In genomic region chr7:126832036-126832598, GRCm38 (mm10) we compare ENCODE assay signal across 9 mouse cellular contexts. TPM values are rescaled to one million over a fixed set of nuclear protein-coding genes. Genes with fewer than 3 reads are reported as not detected.
DNase-seq lines count a peak whose midpoint lies in the region; ATAC-seq and TF ChIP-seq lines count a peak whose summit lies in the region.
"Had no signal": no experiment of that assay in that cellular context is flagged by ENCODE, and none has a peak within 500 bp of the region (broad histone marks: within the 10 kb centered on the region; RNA-seq: fewer than 3 reads in every experiment).

No protein-coding gene starts in this region.

- intact Hi-C loops in heart, postnatal 36 days (cut with DNase I): loop anchor here (1.0 to 2.0 kb wide), 2 partner anchors 55 to 278 kb away; no protein-coding TSS in a partner anchor

- no peaks in the 10 kb centered on the region; a peak in 1 of 4 replicates for H3K27me3 ChIP-seq in MEL (ENCODE audit: control insufficient read depth in 1 of 2, insufficient read depth in 2 of 2, low read length in 2 of 2)
- no peaks in the 10 kb centered on the region for H3K27me3 ChIP-seq in forebrain, embryonic 14.5 days (replicated peaks; ENCODE audit: control insufficient read depth, insufficient read depth, low read length)
- H3K27me3 ChIP-seq in liver, postnatal 0 days (ENCODE audit: insufficient read depth, low read length): peaks cover 8% of the 10 kb centered on the region; the same call in 1 of the 2 replicates
- no peaks in the 10 kb centered on the region for H3K27me3 ChIP-seq in neural tube, embryonic 14.5 days (ENCODE audit: control insufficient read depth, insufficient read depth, low read length)

- no peak for TF ChIP-seq EP300 in MEL (IDR thresholded peaks at IDR 0.05; ENCODE audit: low read depth in 1 of 2, low read length in 2 of 2)
- no peak for TF ChIP-seq EP300 in liver, postnatal 0 days (IDR thresholded peaks at IDR 0.05; ENCODE audit: low read depth)

- no peaks in the 10 kb centered on the region for H3K79me2 ChIP-seq in MEL (ENCODE audit: control insufficient read depth, insufficient read depth, low read length, poor library complexity)

- H3K4me1 ChIP-seq in MEL (ENCODE audit: control insufficient read depth in 1 of 2, insufficient read depth in 2 of 2, low read length in 2 of 2): 0 out of 4 replicates have a peak, but pooled peaks cover 0 to 4% of the 10 kb centered on the region in 2 experiments
- H3K4me1 ChIP-seq in forebrain, embryonic 14.5 days (ENCODE audit: control insufficient read depth, insufficient read depth, low read length): no peaks in the 10 kb centered on the region
- H3K4me1 ChIP-seq in liver, postnatal 0 days (ENCODE audit: insufficient read depth): peaks cover 11% of the 10 kb centered on the region; the same call in 1 of the 2 replicates
- H3K4me1 ChIP-seq in neural tube, embryonic 14.5 days (ENCODE audit: control insufficient read depth, insufficient read depth, low read length): no peaks in the 10 kb centered on the region

- TF ChIP-seq POLR2A in MEL (IDR thresholded peaks at IDR 0.05; ENCODE audit: control insufficient read depth in 1 of 2, insufficient read depth in 1 of 2, low read depth in 1 of 2, low read length in 2 of 2, poor library complexity in 1 of 2): peak in 1 of 2 experiments; percentile 68; a peak in 2 of 4 replicates

- no peaks in the 10 kb centered on the region for H3K9me3 ChIP-seq in MEL (replicated peaks; ENCODE audit: insufficient read depth, low read length)
- H3K9me3 ChIP-seq in forebrain, embryonic 14.5 days (replicated peaks; ENCODE audit: control insufficient read depth, low read length): no peaks in the 10 kb centered on the region
- H3K9me3 ChIP-seq in liver, postnatal 0 days (ENCODE audit: low read length): no peaks in the 10 kb centered on the region
- no peaks in the 10 kb centered on the region for H3K9me3 ChIP-seq in neural tube, embryonic 14.5 days (ENCODE audit: control insufficient read depth, low read length)

- DNase-seq in MEL (ENCODE audit: low read depth, low spot score): peak; percentile 97
- DNase-seq in cerebellum, adult 11-12 months: peak; percentile 84
- DNase-seq in forebrain, embryonic 14.5 days (ENCODE audit: low spot score): peak; percentile 88
- DNase-seq in heart, postnatal 36 days: peak; percentile 69 to 75
- peak; percentile 83 for DNase-seq in layer of hippocampus, adult 11-12 months (ENCODE audit: low spot score)
- peak; percentile 87 for DNase-seq in liver, postnatal 0 days
- peak; percentile 63 for DNase-seq in testis, postnatal 14 days (ENCODE audit: low spot score)

- H3K9ac ChIP-seq in MEL (ENCODE audit: control insufficient read depth, low read depth, low read length, poor library complexity, severe bottlenecking): peak overlapping the region; percentile 76
- H3K9ac ChIP-seq in forebrain, embryonic 14.5 days (ENCODE audit: low read length): no peak overlapping the region
- peak overlapping the region; percentile 51; the same call in 1 of the 2 replicates for H3K9ac ChIP-seq in liver, postnatal 0 days (replicated peaks)
- H3K9ac ChIP-seq in neural tube, embryonic 14.5 days (replicated peaks; ENCODE audit: low read depth, low read length): no peak overlapping the region

- under 1% methylated on average over 21 of the region's 21 CpGs for WGBS in forebrain, embryonic 14.5 days
- WGBS in liver, postnatal 0 days (ENCODE audit: insufficient replicate concordance): under 1% methylated on average over 21 of the region's 21 CpGs
- WGBS in neural tube, embryonic 14.5 days: 1% methylated on average over 21 of the region's 21 CpGs

- TF ChIP-seq RAD21 in MEL (IDR thresholded peaks at IDR 0.05; ENCODE audit: low read depth, low read length): peak; percentile 85

- no peaks in the 10 kb centered on the region for H3K36me3 ChIP-seq in MEL (ENCODE audit: control insufficient read depth in 1 of 2, insufficient read depth in 2 of 2, low read length in 2 of 2)
- 0 out of 2 replicates have a peak, but pooled peaks cover 5% of the 10 kb centered on the region for H3K36me3 ChIP-seq in forebrain, embryonic 14.5 days (ENCODE audit: control insufficient read depth, insufficient read depth, low read length)
- H3K36me3 ChIP-seq in liver, postnatal 0 days (replicated peaks; ENCODE audit: insufficient read depth, low read length): no peaks in the 10 kb centered on the region
- no peaks in the 10 kb centered on the region for H3K36me3 ChIP-seq in neural tube, embryonic 14.5 days (ENCODE audit: control insufficient read depth, insufficient read depth, low read length)

- H3K4me2 ChIP-seq in forebrain, embryonic 14.5 days (ENCODE audit: low read length): peak overlapping the region; percentile 57
- H3K4me2 ChIP-seq in liver, postnatal 0 days (ENCODE audit: low read depth, low read length): peak overlapping the region; percentile 65
- H3K4me2 ChIP-seq in neural tube, embryonic 14.5 days (ENCODE audit: low read depth, low read length): peak overlapping the region; percentile 41

- peak overlapping the region; percentile 62 for H3K27ac ChIP-seq in MEL (ENCODE audit: control insufficient read depth, low read depth, low read length)
- H3K27ac ChIP-seq in forebrain, embryonic 14.5 days (ENCODE audit: low read depth, low read length): 0 out of 2 replicates have a peak overlapping the region, but pooled peaks have one; percentile 5
- H3K27ac ChIP-seq in liver, postnatal 0 days (ENCODE audit: low read depth): no peak overlapping the region
- H3K27ac ChIP-seq in neural tube, embryonic 14.5 days (ENCODE audit: low read depth, low read length): no peak overlapping the region

- peak; percentile 91 for ATAC-seq in forebrain, embryonic 14.5 days
- peak; percentile 91 for ATAC-seq in liver, postnatal 0 days
- peak; percentile 86 for ATAC-seq in neural tube, embryonic 14.5 days (ENCODE audit: low read depth)

- peak overlapping the region; percentile 66 to 88 for H3K4me3 ChIP-seq in MEL (ENCODE audit: control insufficient read depth in 1 of 2, insufficient read depth in 1 of 2, low read depth in 2 of 2, low read length in 2 of 2)
- peak overlapping the region; percentile 23 for H3K4me3 ChIP-seq in forebrain, embryonic 14.5 days (ENCODE audit: low read depth, low read length)
- H3K4me3 ChIP-seq in liver, postnatal 0 days (ENCODE audit: low read depth, low read length): peak overlapping the region; percentile 30; the same call in 1 of the 2 replicates
- peak overlapping the region; percentile 0; the same call in 1 of the 2 replicates for H3K4me3 ChIP-seq in neural tube, embryonic 14.5 days (ENCODE audit: low read depth, low read length)
- H3K4me3 ChIP-seq: myocyte had no signal

- peak; percentile 63 to 94 (median 93) for TF ChIP-seq CTCF in MEL (IDR thresholded peaks at IDR 0.05 in 2 of 3, conservative IDR thresholded peaks at IDR 0.05 in 1 of 3; ENCODE audit: control insufficient read depth in 1 of 3, insufficient read depth in 1 of 3, low read depth in 2 of 3, low read length in 3 of 3, poor library complexity in 1 of 3, severe bottlenecking in 1 of 3)
- peak; percentile 92 for TF ChIP-seq CTCF in liver, postnatal 0 days (IDR thresholded peaks at IDR 0.05; ENCODE audit: low read depth)

TF ChIP-seq in MEL, 35 proteins besides CTCF, POLR2A, EP300 and RAD21 (continues in another document):
- no peak for TF ChIP-seq POLR2AphosphoS2 (IDR thresholded peaks at IDR 0.05; ENCODE audit: low read length)

RNA-seq across cellular contexts. Expression of gene 4930451I11Rik, which starts 0.7 kb away (rescaled TPM):
- not detected in 2 replicates for total RNA-seq in MEL (2012; rRNA removed)
- polyA plus RNA-seq in MEL (2012; ENCODE audit: insufficient read depth in 1 of 2, insufficient read length in 2 of 2, low read depth in 1 of 2, low replicate concordance in 2 of 2, missing spikeins in 1 of 2): not detected
- polyA plus RNA-seq in forebrain, embryonic 14.5 days (2014; fragmentation: Nextera tagmentation; extraction: Ambion mirVana): not detected in 2 replicates
- total RNA-seq in heart, postnatal 36 days (2021): not detected
- not detected in 2 replicates for polyA plus RNA-seq in liver, postnatal 0 days (2015; fragmentation: Nextera tagmentation; extraction: Ambion mirVana)
- not detected in 2 replicates for polyA plus RNA-seq in neural tube, embryonic 14.5 days (2014; fragmentation: Nextera tagmentation; extraction: Ambion mirVana)
- polyA plus RNA-seq: myocyte had no signal

RNA-seq across cellular contexts. Expression of gene Doc2a, which starts 15.1 kb away (rescaled TPM):
- total RNA-seq in MEL (2012; rRNA removed): 1.6 and 2.3 TPM in 2 replicates
- not detected for polyA plus RNA-seq in MEL (2012; ENCODE audit: insufficient read depth in 1 of 2, insufficient read length in 2 of 2, low read depth in 1 of 2, low replicate concordance in 2 of 2, missing spikeins in 1 of 2)
- polyA plus RNA-seq in forebrain, embryonic 14.5 days (2014; fragmentation: Nextera tagmentation; extraction: Ambion mirVana): 4.9 and 6.7 TPM in 2 replicates
- total RNA-seq in heart, postnatal 36 days (2021): not detected
- not detected in 2 replicates for polyA plus RNA-seq in liver, postnatal 0 days (2015; fragmentation: Nextera tagmentation; extraction: Ambion mirVana)
- polyA plus RNA-seq in neural tube, embryonic 14.5 days (2014; fragmentation: Nextera tagmentation; extraction: Ambion mirVana): 18.4 and 20.2 TPM in 2 replicates
- polyA plus RNA-seq: myocyte had no signal

RNA-seq across cellular contexts. Expression of gene Hirip3, which starts 29.7 kb away (rescaled TPM):
- total RNA-seq in MEL (2012; rRNA removed): 44.0 and 55.6 TPM in 2 replicates
- polyA plus RNA-seq in MEL (2012; ENCODE audit: insufficient read depth in 1 of 2, insufficient read length in 2 of 2, low read depth in 1 of 2, low replicate concordance in 2 of 2, missing spikeins in 1 of 2): 100 to 1,000 TPM in 1 of 2 experiments, not detected in 1; 137 TPM
- 12.0 and 13.7 TPM in 2 replicates for polyA plus RNA-seq in forebrain, embryonic 14.5 days (2014; fragmentation: Nextera tagmentation; extraction: Ambion mirVana)
- 1 to 10 TPM; 6.1 to 6.6 TPM for total RNA-seq in heart, postnatal 36 days (2021)
- polyA plus RNA-seq in liver, postnatal 0 days (2015; fragmentation: Nextera tagmentation; extraction: Ambion mirVana): 6.5 and 7.2 TPM in 2 replicates
- 11.0 and 15.2 TPM in 2 replicates for polyA plus RNA-seq in neural tube, embryonic 14.5 days (2014; fragmentation: Nextera tagmentation; extraction: Ambion mirVana)

RNA-seq across cellular contexts. Expression of gene Ino80e, which starts 30.1 kb away (rescaled TPM):
- total RNA-seq in MEL (2012; rRNA removed): 77.1 and 93.0 TPM in 2 replicates
- 100 to 1,000 TPM; 189 to 476 TPM for polyA plus RNA-seq in MEL (2012; ENCODE audit: insufficient read depth in 1 of 2, insufficient read length in 2 of 2, low read depth in 1 of 2, low replicate concordance in 2 of 2, missing spikeins in 1 of 2)
- 91.3 and 104 TPM in 2 replicates for polyA plus RNA-seq in forebrain, embryonic 14.5 days (2014; fragmentation: Nextera tagmentation; extraction: Ambion mirVana)
- 10 to 100 TPM; 21.2 to 21.8 TPM for total RNA-seq in heart, postnatal 36 days (2021)
- polyA plus RNA-seq in liver, postnatal 0 days (2015; fragmentation: Nextera tagmentation; extraction: Ambion mirVana): 17.2 and 20.6 TPM in 2 replicates
- 86.7 and 92.4 TPM in 2 replicates for polyA plus RNA-seq in neural tube, embryonic 14.5 days (2014; fragmentation: Nextera tagmentation; extraction: Ambion mirVana)

RNA-seq across cellular contexts. Expression of gene Fam57b, which starts 34.6 kb away (rescaled TPM):
- 1.7 TPM in 2 replicates for total RNA-seq in MEL (2012; rRNA removed)
- under 1 TPM in 1 of 2 experiments, not detected in 1; 0.50 TPM for polyA plus RNA-seq in MEL (2012; ENCODE audit: insufficient read depth in 1 of 2, insufficient read length in 2 of 2, low read depth in 1 of 2, low replicate concordance in 2 of 2, missing spikeins in 1 of 2)
- polyA plus RNA-seq in forebrain, embryonic 14.5 days (2014; fragmentation: Nextera tagmentation; extraction: Ambion mirVana): 31.3 and 37.4 TPM in 2 replicates
- 1 to 10 TPM; 8.2 to 9.7 TPM for total RNA-seq in heart, postnatal 36 days (2021)
- polyA plus RNA-seq in liver, postnatal 0 days (2015; fragmentation: Nextera tagmentation; extraction: Ambion mirVana): 0.06 and 0.09 TPM in 2 replicates
- 50.9 and 64.4 TPM in 2 replicates for polyA plus RNA-seq in neural tube, embryonic 14.5 days (2014; fragmentation: Nextera tagmentation; extraction: Ambion mirVana)

Comparison
In these comparisons a context has a peak if more than half of its experiments do, and no peak if none do; other contexts are left out.
1. H3K27ac ChIP-seq: peak in MEL (single experiment) and forebrain, embryonic 14.5 days (single experiment); none in liver, postnatal 0 days (single experiment) and neural tube, embryonic 14.5 days (single experiment).
2. H3K4me3 ChIP-seq: peak in every context shown above with its lines; median percentile 77 in MEL; 30 in liver, postnatal 0 days; 23 in forebrain, embryonic 14.5 days; 0 in neural tube, embryonic 14.5 days.
3. H3K9ac ChIP-seq: peak in MEL (single experiment) and liver, postnatal 0 days (single experiment); none in forebrain, embryonic 14.5 days (single experiment) and neural tube, embryonic 14.5 days (single experiment).
4. Peak in every context shown above with its lines, with median percentiles within 50 percentile points of each other: DNase-seq, ATAC-seq and H3K4me2 ChIP-seq.